In genomic region chr13:112507691-112508090, GRCm38 (mm10) we compare ENCODE assay signal across 20 mouse cellular contexts. TPM values are rescaled to one million over a fixed set of nuclear protein-coding genes. Genes with fewer than 3 reads are reported as not detected.
DNase-seq lines count a peak whose midpoint lies in the region; ATAC-seq and TF ChIP-seq lines count a peak whose summit lies in the region.
"Had no signal": no experiment of that assay in that cellular context is flagged by ENCODE, and none has a peak within 500 bp of the region (broad histone marks: within the 10 kb centered on the region; RNA-seq: fewer than 3 reads in every experiment).

No protein-coding gene starts in this region.

- WGBS in thymus, adult 2 months: 13% methylated on average over 13 of the region's 13 CpGs

- intact Hi-C loops in left cerebral cortex, postnatal 25 days (cut with DNase I): no loop called here

- no peak for TF ChIP-seq CTCF in thymus, adult 2 months (IDR thresholded peaks at IDR 0.05; ENCODE audit: borderline replicate concordance, control insufficient read depth, extremely low read depth, insufficient read depth, low read length, poor library complexity)

- no peak for TF ChIP-seq POLR2A in thymus, adult 2 months (IDR thresholded peaks at IDR 0.05; ENCODE audit: control insufficient read depth, extremely low read depth, insufficient read depth, low read length, poor library complexity)

- peaks cover 24% of the 10 kb centered on the region for H3K4me1 ChIP-seq in thymus, adult 2 months (replicated peaks; ENCODE audit: control insufficient read depth, insufficient read depth, low read length)
- H3K4me1 ChIP-seq: hindbrain, embryonic 13.5 days; liver, embryonic 15.5 days; midbrain, embryonic 12.5 days had no signal

- DNase-seq in spleen, adult 12 weeks (ENCODE audit: low spot score): peak; percentile 11
- no peak for DNase-seq in spleen, postnatal 14 days (ENCODE audit: low spot score in 2 of 2)
- peak; percentile 62 for DNase-seq in thymus, adult 2 months
- no peak for DNase-seq in lung, adult 18-20 months
- DNase-seq in left cerebral cortex, postnatal 25 days (ENCODE audit: low spot score in 2 of 2): no peak
- DNase-seq in urinary bladder, adult 2 months (ENCODE audit: low spot score): no peak
- DNase-seq: adrenal gland, postnatal 25 days; cerebellum, adult 18-20 months; cerebellum, postnatal 25 days; embryo, embryonic 11 days; forebrain, postnatal 0 days; heart, postnatal 10 days had no signal

- peaks cover 42% of the 10 kb centered on the region for H3K36me3 ChIP-seq in thymus, adult 2 months (ENCODE audit: control insufficient read depth, insufficient read depth, low read length)

- ATAC-seq in activated CD4-positive, CD25-positive, alpha-beta regulatory T cell, adult 4 months: peak; percentile 82
- ATAC-seq: forebrain, postnatal 0 days; intestine, embryonic 16.5 days; lung, postnatal 0 days; Patski had no signal

- H3K27me3 ChIP-seq in thymus, adult 2 months (ENCODE audit: control insufficient read depth, insufficient read depth, low read length): no peaks in the 10 kb centered on the region
- H3K27me3 ChIP-seq: hindbrain, embryonic 13.5 days; liver, embryonic 15.5 days; midbrain, embryonic 12.5 days; Patski had no signal

- peak overlapping the region; percentile 56 for H3K27ac ChIP-seq in thymus, adult 2 months (ENCODE audit: control insufficient read depth, insufficient read depth, low read length)
- H3K27ac ChIP-seq: hindbrain, embryonic 13.5 days; kidney, postnatal 0 days; liver, embryonic 15.5 days; midbrain, embryonic 12.5 days had no signal

- no peak overlapping the region for H3K4me3 ChIP-seq in thymus, adult 2 months (ENCODE audit: control insufficient read depth, insufficient read depth, low read length)
- H3K4me3 ChIP-seq: hindbrain, embryonic 13.5 days; liver, embryonic 15.5 days; midbrain, embryonic 12.5 days had no signal

RNA-seq across cellular contexts. Expression of gene Il6st, which starts 43.8 kb away (rescaled TPM):
- polyA plus RNA-seq in activated CD4-positive, CD25-positive, alpha-beta regulatory T cell, adult 4 months (2017; shearing (Covaris generic)): 10 to 100 TPM; 29.5 to 37.5 TPM
- polyA plus RNA-seq in thymus, adult 2 months (2012; rRNA removed): 38.1 and 45.8 TPM in 2 replicates
- total RNA-seq in left cerebral cortex, postnatal 25 days (2021): 10 to 100 TPM; 85.9 to 91.3 TPM
- polyA plus RNA-seq in urinary bladder, adult 2 months (2012; rRNA removed): 111 and 192 TPM in 2 replicates

Comparison
In these comparisons a context has a peak if more than half of its experiments do, and no peak if none do; other contexts are left out.
1. DNase-seq: peak in spleen, adult 12 weeks (single experiment) and thymus, adult 2 months (single experiment); none in spleen, postnatal 14 days (0 of 2), lung, adult 18-20 months (0 of 2), left cerebral cortex, postnatal 25 days (0 of 2) and urinary bladder, adult 2 months (single experiment).